Mouse (Mus musculus): Measurements from ENCODE around the gene Zfc3h1.

DNA sequence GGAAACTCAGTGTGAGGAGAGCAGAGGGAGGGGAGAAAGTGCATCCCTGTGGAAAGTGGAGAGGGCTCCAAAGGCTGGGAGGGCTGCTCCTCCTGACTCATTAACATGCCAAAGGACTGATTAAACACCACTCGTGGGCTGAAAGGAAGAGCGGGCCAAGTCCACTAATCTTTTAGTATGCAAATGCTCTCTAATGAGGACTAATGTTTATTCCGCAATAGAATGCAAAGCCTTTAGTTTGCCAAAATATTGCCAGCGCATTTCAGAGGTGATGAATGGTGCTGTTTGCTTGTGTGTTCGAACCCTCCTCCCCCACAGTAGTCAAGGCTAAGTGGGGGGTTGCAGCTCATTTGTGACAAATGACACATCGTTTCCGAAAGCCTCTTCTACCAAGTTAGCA lies 84.3 kb downstream of the Zfc3h1 start:
- TF ChIP-seq POLR2A (IDR thresholded peaks at IDR 0.05; ENCODE audit: low read depth, low read length): no peak
- no peak for TF ChIP-seq CTCF (IDR thresholded peaks at IDR 0.05; ENCODE audit: extremely low read depth, insufficient read depth, insufficient read length, insufficient replicate concordance)

Data from spleen, adult 2 months (tissue).